Mouse (Mus musculus) spleen, adult 2 months (tissue): ENCODE measurements at regions not wholly inside any gene's neighbourhood (a gene's known extent, or its start where the extent isn't known, plus 50 kb on each side); places are given as distances from the start of the nearest gene placed in this dataset.

Source experiments
- CTCF ChIP-seq: fragments of 200-500 bp; IDR thresholded peaks from 2 replicates; pipeline ENCODE4 v1.5.1; 2011; ENCODE audit warnings: mild to moderate bottlenecking, inconsistent platforms; ENCODE audit not compliant: insufficient read depth, insufficient read length, insufficient replicate concordance; ENCODE audit errors: extremely low read depth
- POLR2A ChIP-seq: fragments of 200-500 bp; IDR thresholded peaks from 2 replicates; pipeline ENCODE4 v1.6.1; 2011; ENCODE audit warnings: low read depth, low read length, inconsistent platforms

GRCm38 (mm10) chr3:151332688-151333452, 104.8 kb upstream of the Adgrl4 start:
- TF ChIP-seq CTCF: no peak
- no peak for TF ChIP-seq POLR2A
